Mouse (Mus musculus): ENCODE data around the gene Spdye4c.

Gene Spdye4c

GRCm38 (mm10) chr2:128601534-128601933 lies 10.5 kb downstream of the Spdye4c start:
- no peak for DNase-seq (ENCODE audit: low spot score in 2 of 2)

DNA sequence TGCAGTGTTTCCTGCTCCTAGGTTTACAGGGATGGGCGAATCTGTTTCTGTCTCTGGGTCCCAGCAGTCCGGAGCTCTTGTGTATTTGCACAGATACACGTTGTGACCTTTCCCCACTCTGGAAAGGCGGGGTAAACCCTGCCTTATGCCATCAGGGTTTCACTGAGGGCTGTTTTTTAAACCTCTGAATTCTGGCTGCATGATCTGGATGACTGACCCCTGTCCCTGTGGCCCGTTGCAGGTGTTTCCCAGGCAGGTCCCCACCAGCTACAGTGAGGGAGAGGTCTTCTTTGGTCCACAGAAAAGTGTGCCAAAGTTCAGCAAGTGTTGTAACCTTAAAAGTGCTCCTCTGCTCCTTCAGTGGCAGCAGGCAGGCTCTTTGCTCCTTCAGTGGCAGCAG lies 18.3 kb downstream of the Spdye4c start:
- no peak for DNase-seq (ENCODE audit: low spot score in 2 of 2)

DNA sequence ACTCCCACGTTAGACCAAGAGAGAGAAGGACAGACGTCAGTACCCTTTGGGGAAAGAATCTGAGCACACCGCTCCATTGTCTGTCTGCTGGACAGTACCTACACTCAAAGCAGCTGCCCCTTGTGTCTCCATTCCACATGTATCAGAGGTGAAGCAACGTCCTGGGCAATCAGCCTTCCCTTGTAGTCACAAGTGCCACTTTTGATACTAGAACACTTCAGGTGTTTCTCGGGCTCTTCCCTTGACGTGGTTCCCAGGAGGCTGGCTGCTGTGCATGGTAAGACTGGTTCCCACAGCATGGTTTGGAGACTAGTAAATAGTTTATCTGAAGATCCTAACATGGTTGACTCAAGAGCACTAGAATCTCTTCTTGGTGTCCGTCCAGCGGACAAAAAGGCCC lies 20.2 kb downstream of the Spdye4c start:
- no peak for DNase-seq (ENCODE audit: low spot score in 2 of 2)

GRCm38 (mm10) chr2:128612275-128612674 lies 21.3 kb downstream of the Spdye4c start:
- no peak for DNase-seq (ENCODE audit: low spot score in 2 of 2)

GRCm38 (mm10) chr2:128613365-128613764 lies 22.4 kb downstream of the Spdye4c start:
- DNase-seq (ENCODE audit: low spot score in 2 of 2): no peak

DNA sequence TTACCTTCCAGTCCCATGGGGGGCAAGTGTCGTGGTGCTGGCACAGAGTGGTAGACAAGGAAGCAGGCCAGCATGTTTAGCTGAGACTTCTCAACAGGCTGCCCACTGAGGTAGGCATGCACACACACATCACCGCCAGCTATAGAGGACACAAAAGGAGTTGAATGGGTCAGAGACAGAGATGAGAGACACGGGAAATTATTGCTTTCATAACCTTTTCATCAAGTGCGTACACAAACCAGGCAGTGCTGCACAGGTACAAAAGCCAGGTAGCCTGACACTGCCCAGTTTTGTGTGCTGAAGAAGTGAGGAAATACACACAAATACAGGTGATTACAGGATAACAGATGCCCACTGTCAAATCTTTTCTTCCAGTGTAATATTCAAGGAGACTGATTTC lies 24.4 kb downstream of the Spdye4c start:
- no peak for DNase-seq (ENCODE audit: low spot score in 2 of 2)

DNA sequence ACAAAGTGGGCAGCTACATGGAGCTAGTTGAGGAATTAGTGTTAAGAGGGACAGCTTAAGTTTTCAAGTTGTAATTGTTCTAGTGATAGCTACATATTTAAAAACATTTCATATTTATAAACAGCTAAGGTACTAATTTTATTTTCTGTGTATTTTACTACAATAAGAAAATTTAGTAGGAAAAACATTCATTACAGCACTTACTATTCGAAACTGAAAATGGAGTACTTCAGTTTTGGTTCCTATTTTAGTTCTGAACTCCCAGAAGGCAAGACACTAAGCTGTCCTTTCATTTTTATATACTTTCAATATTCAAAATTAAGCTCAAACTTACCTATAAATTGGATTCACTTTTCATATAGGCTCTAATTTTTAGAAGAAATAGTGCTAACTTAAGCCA lies 29.6 kb downstream of the Spdye4c start:
- DNase-seq (ENCODE audit: low spot score in 2 of 2): no peak
